Mouse (Mus musculus) limb, embryonic 13.5 days (tissue): Measurements from ENCODE around the gene Sh2d1a. TPM values are rescaled to one million over a fixed set of nuclear protein-coding genes. Genes with fewer than 3 reads are reported as not detected.

Source experiments
- ATAC-seq: fragments of 200-750 bp; cut with Nextera tagmentation; 2 replicates; pipeline ENCODE4 v1.8.0; 2017; ENCODE audit warnings: low read depth, moderate number of reproducible peaks, moderate TSS enrichment; ENCODE audit not compliant: low FRiP score
- H3K27ac ChIP-seq: fragments of 300-500 bp; sonication (generic); 2 replicates; pipeline ENCODE4 v1.5.1; 2015; ENCODE audit warnings: inconsistent platforms, mild to moderate bottlenecking, moderate library complexity
- H3K27me3 ChIP-seq: fragments of 300-500 bp; sonication (generic); 2 replicates; pipeline ENCODE4 v1.6.1; 2015; ENCODE audit warnings: mild to moderate bottlenecking, inconsistent platforms
- H3K36me3 ChIP-seq: fragments of 300-500 bp; sonication (generic); 2 replicates; pipeline ENCODE4 v1.6.1; 2015; ENCODE audit warnings: inconsistent platforms, mild to moderate bottlenecking, moderate library complexity
- H3K4me1 ChIP-seq: fragments of 300-500 bp; sonication (generic); 2 replicates; pipeline ENCODE4 v1.6.1; 2015; ENCODE audit warnings: inconsistent platforms
- H3K4me2 ChIP-seq: fragments of 300-500 bp; sonication (generic); replicated peaks from 2 replicates; pipeline ENCODE4 v1.6.1; 2015; ENCODE audit warnings: inconsistent platforms, mild to moderate bottlenecking, moderate library complexity
- H3K4me3 ChIP-seq: fragments of 300-500 bp; sonication (generic); 2 replicates; pipeline ENCODE4 v1.5.1; 2015; ENCODE audit warnings: moderate library complexity, mild to moderate bottlenecking, inconsistent platforms
- H3K9ac ChIP-seq: fragments of 300-500 bp; sonication (generic); 2 replicates; pipeline ENCODE4 v1.6.1; 2015; ENCODE audit warnings: mild to moderate bottlenecking, inconsistent platforms
- H3K9me3 ChIP-seq: fragments of 300-500 bp; sonication (generic); 2 replicates; pipeline ENCODE4 v1.6.1; 2016; ENCODE audit warnings: inconsistent platforms
- WGBS: fragments of 180-500 bp; shearing (Covaris S2); methylation state at CpG from one replicate; pipeline ENCODE4 v1.1.7; 2015; 5-methylcytosine and 5-hydroxymethylcytosine counted together
- polyA plus RNA-seq: library from polyadenylated mRNA; unstranded; fragments of >200 nt; fragmentation: Nextera tagmentation; extraction: Ambion mirVana; gene quantifications from 2 replicates; pipeline ENCODE4 v1.2.1, GENCODE M21; 2015

Sh2d1a gene
- polyA plus RNA-seq, 1 experiment from 2014 or later = 0.74 TPM

- Histone ChIP-seq H3K4me2 (no peak overlapping the region), H3K27ac (no peak overlapping the region), H3K27me3 (no peaks in the 10 kb centered on the region), H3K4me1 (no peaks in the 10 kb centered on the region), H3K36me3 (no peaks in the 10 kb centered on the region), H3K9me3 (no peaks in the 10 kb centered on the region), H3K4me3 (no peak overlapping the region), H3K9ac (no peak overlapping the region)
- WGBS = 87% methylated on average over 1 of the region's 1 CpGs
- ATAC-seq = no peak
Measured at GRCm38 (mm10) chrX:42545076-42545475, 42.8 kb downstream of the Sh2d1a start.

DNA sequence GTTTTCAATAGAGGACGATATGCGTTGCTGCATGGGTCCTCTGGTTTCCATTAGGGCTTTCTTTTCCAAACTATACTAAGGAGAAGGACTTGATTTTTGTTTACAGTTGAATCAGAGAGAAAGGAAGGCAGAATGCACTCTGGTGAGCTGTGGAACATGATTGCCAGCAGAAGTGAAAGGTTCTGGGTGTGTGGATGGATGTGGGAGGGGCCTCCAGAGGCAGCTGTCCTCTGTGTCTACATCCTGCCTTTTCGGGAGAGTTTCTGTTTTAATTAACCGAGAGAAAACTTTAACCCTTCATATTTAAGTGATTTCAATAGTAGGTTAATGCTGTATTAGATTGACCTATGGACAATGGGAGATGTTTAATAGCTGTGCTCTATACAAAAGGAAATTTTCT, 46.3 kb downstream of the Sh2d1a start:
- ATAC-seq = no peak
- 68% methylated on average over 4 of the region's 4 CpGs for WGBS

GRCm38 (mm10) chrX:42557284-42557683, 55.0 kb downstream of the Sh2d1a start:
- no peaks in the 10 kb centered on the region for H3K27me3 ChIP-seq
- WGBS = 21% methylated on average over 7 of the region's 7 CpGs
- H3K36me3 ChIP-seq = no peaks in the 10 kb centered on the region
- no peak overlapping the region for H3K4me2 ChIP-seq
- no peak overlapping the region for H3K9ac ChIP-seq
- no peak for ATAC-seq
- H3K27ac ChIP-seq = no peak overlapping the region
- no peaks in the 10 kb centered on the region for H3K4me1 ChIP-seq
- no peaks in the 10 kb centered on the region for H3K9me3 ChIP-seq
- no peak overlapping the region for H3K4me3 ChIP-seq

More for the DNA sequence above, 46.3 kb downstream of the Sh2d1a start:
- no peak overlapping the region for H3K9ac ChIP-seq
- no peaks in the 10 kb centered on the region for H3K4me1 ChIP-seq
- H3K9me3 ChIP-seq = no peaks in the 10 kb centered on the region
- no peaks in the 10 kb centered on the region for H3K27me3 ChIP-seq
- no peak overlapping the region for H3K27ac ChIP-seq
- no peaks in the 10 kb centered on the region for H3K36me3 ChIP-seq
- no peak overlapping the region for H3K4me2 ChIP-seq
- no peak overlapping the region for H3K4me3 ChIP-seq

DNA sequence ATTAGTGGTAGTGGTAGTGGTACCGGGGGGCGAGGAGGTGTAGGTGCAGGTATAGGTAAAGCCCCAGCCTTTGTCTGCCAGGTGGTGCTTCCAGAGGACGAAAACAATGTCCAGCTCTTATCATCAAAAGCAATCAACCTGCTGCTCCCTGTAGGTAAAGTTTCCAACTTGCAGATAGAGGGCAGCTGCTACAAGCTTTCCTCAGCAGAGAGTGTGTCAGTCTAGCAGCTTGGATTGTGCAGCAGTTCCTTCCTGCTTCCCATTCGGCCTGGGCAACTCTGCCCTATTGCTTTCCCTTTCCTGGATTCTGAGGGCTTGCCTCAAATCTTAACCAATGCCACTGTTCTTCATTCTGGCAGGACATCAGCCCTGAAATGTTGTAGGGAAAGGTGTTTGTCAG, 56.4 kb downstream of the Sh2d1a start:
- H3K36me3 ChIP-seq = no peaks in the 10 kb centered on the region
- H3K9me3 ChIP-seq = no peaks in the 10 kb centered on the region
- no peak overlapping the region for H3K4me2 ChIP-seq
- H3K9ac ChIP-seq = no peak overlapping the region
- no peak overlapping the region for H3K27ac ChIP-seq
- 68% methylated on average over 4 of the region's 4 CpGs for WGBS
- no peaks in the 10 kb centered on the region for H3K4me1 ChIP-seq
- H3K27me3 ChIP-seq = no peaks in the 10 kb centered on the region
- H3K4me3 ChIP-seq = no peak overlapping the region
- ATAC-seq = no peak

Other genes starting within 250 kb of the Sh2d1a start
- not detected in 2 replicates for gene Tex13c2, start 12.8 kb upstream of the Sh2d1a start, polyA plus RNA-seq